Mouse (Mus musculus) gastrocnemius, adult 2 months (tissue): Measurements from ENCODE around the gene Rubcn. TPM values are rescaled to one million over a fixed set of nuclear protein-coding genes. Genes with fewer than 3 reads are reported as not detected.
"Not testable (repeated sequence)": the region's sequence is repeated elsewhere in the genome, so short reads cannot be mapped to it uniquely, and the experiment has no call there.

Source experiments
- DNase-seq: peaks from one replicate; pipeline ENCODE4 v3.0.0; 2022
- H3K27ac ChIP-seq: fragments of 200-600 bp; 2 replicates; pipeline ENCODE4 v1.8.1; 2022; ENCODE audit warnings: mild to moderate bottlenecking
- H3K4me3 ChIP-seq: fragments of 200-600 bp; 2 replicates; pipeline ENCODE4 v1.8.1; 2022; ENCODE audit warnings: mild to moderate bottlenecking, moderate library complexity
- CTCF ChIP-seq: fragments of 200-600 bp; IDR thresholded peaks from 2 replicates; pipeline ENCODE4 v1.8.1; 2022; ENCODE audit warnings: antibody characterized with exemption, mild to moderate bottlenecking, moderate library complexity
- intact Hi-C: fragments of 180-260 bp; cut with DNase I; formaldehyde crosslinking; loops from one replicate; pipeline ENCODE4 v1.15.1; 2025
- long read RNA-seq, 2 experiments: library from polyadenylated mRNA; stranded (forward); transcript quantifications; one replicate each; pipeline ENCODE4 v2.0.0; 2021
- total RNA-seq, 2 experiments: library from RNA; stranded (reverse); gene quantifications; 2 replicates each; pipeline ENCODE4 v1.2.3; 2021

Rubcn gene
- 10 to 100 TPM; 24.0 to 28.5 TPM for total RNA-seq
- long read RNA-seq, experiment 1, full-length matches to known transcripts, result 1 of 20 reads
- long read RNA-seq, experiment 1, partial matches to known transcripts, result 0 of 20 reads
- long read RNA-seq, experiment 1, other reads (novel, unspliced or antisense), result 19 of 20 reads
- long read RNA-seq, experiment 2, full-length matches to known transcripts, result 5 of 32 reads
- long read RNA-seq, experiment 2, partial matches to known transcripts, result 4 of 32 reads
- long read RNA-seq, experiment 2, other reads (novel, unspliced or antisense), result 23 of 32 reads

GRCm38 (mm10) chr16:32877343-32878156, at the start of gene Rubcn, which contains the start of gene Fyttd1:
Gene Rubcn (minus strand): TSS chr16:32877766.
Gene Fyttd1 (plus strand): TSS chr16:32877500.
- DNase-seq, result peak; percentile 98
- TF ChIP-seq CTCF, result peak; percentile 67
- peak within 1 kb of the TSS; percentile 98 for H3K27ac ChIP-seq
- peak within 1 kb of the TSS; percentile 97 for H3K4me3 ChIP-seq
- intact Hi-C loops, result loop anchor here (1.0 to 5.0 kb wide), 2 partner anchors 9 to 65 kb away; partner anchors contain the start of gene Smbd1

GRCm38 (mm10) chr16:32927044-32927443, 49.5 kb upstream of the Rubcn start:
- intact Hi-C loops, result no loop called here
- DNase-seq, result no peak
- Histone ChIP-seq H3K4me3 (no peak overlapping the region), H3K27ac (peak overlapping the region; percentile 58)
- TF ChIP-seq CTCF, result no peak

- H3K4me3 ChIP-seq, intact Hi-C loops: not testable (repeated sequence)
- H3K27ac ChIP-seq, result peak overlapping the region; percentile 58
- DNase-seq, result peak; percentile 25
These were observed 49.1 kb upstream of the Rubcn start for GRCm38 (mm10) chr16:32926629-32927028.

- intact Hi-C loops, result no loop called here
These were observed 37.9 kb upstream of the Rubcn start for GRCm38 (mm10) chr16:32915292-32916068.

GRCm38 (mm10) chr16:32913937-32914881, 36.6 kb upstream of the Rubcn start, which contains the start of gene Lrch3:
Gene Lrch3 (plus strand): TSS chr16:32914100.
- intact Hi-C loops, result loop anchor here (5.0 kb wide), 1 partner anchor 43 kb away; no protein-coding TSS in a partner anchor
- no peak for TF ChIP-seq CTCF
- peak within 1 kb of the TSS; percentile 98 for H3K27ac ChIP-seq

More at GRCm38 (mm10) chr16:32915292-32916068, 37.9 kb upstream of the Rubcn start:
- H3K27ac ChIP-seq, result no peak overlapping the region
- no peak for DNase-seq
- H3K4me3 ChIP-seq, result peak overlapping the region; percentile 85
- TF ChIP-seq CTCF, result no peak

GRCm38 (mm10) chr16:32913212-32913611, 35.6 kb upstream of the Rubcn start:
- Histone ChIP-seq H3K4me3 (peak overlapping the region; percentile 85), H3K27ac (peak overlapping the region; percentile 98)
- no peak for DNase-seq
- intact Hi-C loops, result loop anchor here (5.0 kb wide), 1 partner anchor 44 kb away; no protein-coding TSS in a partner anchor
- no peak for TF ChIP-seq CTCF

More at GRCm38 (mm10) chr16:32913937-32914881, 36.6 kb upstream of the Rubcn start, which contains the start of gene Lrch3:
- DNase-seq, result peak; percentile 98
- H3K4me3 ChIP-seq, result peak within 1 kb of the TSS; percentile 85

- DNase-seq, result no peak
- Histone ChIP-seq H3K27ac (no peak overlapping the region), H3K4me3 (no peak overlapping the region)
- no peak for TF ChIP-seq CTCF
- intact Hi-C loops, result no loop called here
These were observed 29.2 kb upstream of the Rubcn start for GRCm38 (mm10) chr16:32906727-32907126.

GRCm38 (mm10) chr16:32906186-32906585, 28.6 kb upstream of the Rubcn start:
- Histone ChIP-seq H3K4me3 (no peak overlapping the region), H3K27ac (no peak overlapping the region)
- TF ChIP-seq CTCF, result no peak
- no peak for DNase-seq
- intact Hi-C loops, result no loop called here

- no peak for DNase-seq
- TF ChIP-seq CTCF, result peak; percentile 27; the same call in 1 of the 2 replicates
- intact Hi-C loops, result no loop called here
- no peak overlapping the region for H3K27ac ChIP-seq
- H3K4me3 ChIP-seq, result no peak overlapping the region
These were observed 24.5 kb upstream of the Rubcn start for GRCm38 (mm10) chr16:32902051-32902428.

GRCm38 (mm10) chr16:32901360-32902050, 23.9 kb upstream of the Rubcn start:
- no peak overlapping the region for H3K4me3 ChIP-seq
- DNase-seq, result no peak
- no peak for TF ChIP-seq CTCF
- intact Hi-C loops, result no loop called here
- H3K27ac ChIP-seq, result no peak overlapping the region

GRCm38 (mm10) chr16:32896126-32896525, 18.6 kb upstream of the Rubcn start:
- no peak for DNase-seq
- no peak overlapping the region for H3K27ac ChIP-seq
- TF ChIP-seq CTCF, result no peak
- intact Hi-C loops, result no loop called here
- no peak overlapping the region for H3K4me3 ChIP-seq
